Mouse (Mus musculus) Patski (cell line): ENCODE measurements at regions not wholly inside any gene's neighbourhood (a gene's known extent, or its start where the extent isn't known, plus 50 kb on each side); places are given as distances from the start of the nearest gene placed in this dataset.
A peak's percentile ranks its signal among the peaks of the same experiment; 100 is the strongest.

Source experiments
- ATAC-seq: fragments of 100-300 bp; one replicate; pipeline ENCODE4 v1.8.0; 2021
- CTCF ChIA-PET: fragments of 350-600 bp; sonication (Branson Sonifier 250); formaldehyde crosslinking; loops from one replicate; lab custom pipeline; 2022; ENCODE audit warnings: inconsistent platforms; lab: Charles Lee
- POLR2A ChIA-PET: fragments of 350-600 bp; sonication (Branson Sonifier 250); formaldehyde crosslinking; loops from one replicate; lab custom pipeline; 2022; ENCODE audit warnings: antibody characterized with exemption, inconsistent platforms; lab: Charles Lee
- DNase-seq: peaks from one replicate; pipeline ENCODE4 v3.0.0-alpha.2; 2011; ENCODE audit warnings: low read depth, low spot score
- H3K27me3 ChIP-seq: fragments of 371-371 bp; one replicate; pipeline ENCODE4 v1.5.1; 2021
- CTCF ChIP-seq: fragments of 100-300 bp; IDR thresholded peaks from one replicate; pipeline ENCODE4 v1.5.1; 2021
- in situ Hi-C: fragments of 300-500 bp; cut with MboI; formaldehyde crosslinking; loops from 3 replicates; pipeline ENCODE4 v1.11.1; 2018; ENCODE audit warnings: low pct_unique_long_range_greater_than_20kb, mixed read lengths

- ATAC-seq (no peak), DNase-seq (no peak)
- POLR2A ChIA-PET, result no interaction called here
- no peaks in the 10 kb centered on the region for H3K27me3 ChIP-seq
- CTCF ChIA-PET, result no interaction called here
- in situ Hi-C loops, result no loop called here
- TF ChIP-seq CTCF, result no peak
Observed at GRCm38 (mm10) chr10:17288231-17288630, 434.8 kb upstream of the Cited2 start.

- DNase-seq (no peak), ATAC-seq (no peak)
- in situ Hi-C loops, result no loop called here
- TF ChIP-seq CTCF, result no peak
- ChIA-PET POLR2A (no interaction called here), CTCF (no interaction called here)
- H3K27me3 ChIP-seq, result no peaks in the 10 kb centered on the region
Observed at GRCm38 (mm10) chr10:17292331-17292730, 430.7 kb upstream of the Cited2 start.

- ChIA-PET CTCF (no interaction called here), POLR2A (no interaction called here)
- in situ Hi-C loops, result no loop called here
- DNase-seq, result no peak
- TF ChIP-seq CTCF, result no peak
- no peaks in the 10 kb centered on the region for H3K27me3 ChIP-seq
- no peak for ATAC-seq
Observed at GRCm38 (mm10) chr10:17294440-17294839, 428.6 kb upstream of the Cited2 start.

- no peak for TF ChIP-seq CTCF
- CTCF ChIA-PET, result no interaction called here
- DNase-seq (no peak), ATAC-seq (no peak)
- POLR2A ChIA-PET, result no interaction called here
- in situ Hi-C loops, result no loop called here
- H3K27me3 ChIP-seq, result no peaks in the 10 kb centered on the region
Observed at GRCm38 (mm10) chr10:17295157-17295556, 427.9 kb upstream of the Cited2 start.

- ATAC-seq (peak; percentile 78), DNase-seq (peak; percentile 24)
- in situ Hi-C loops, result no loop called here
- POLR2A ChIA-PET, result interaction anchor here (0.6 kb wide), 1 partner anchor 633 kb away, joined by 3 read pairs; no protein-coding TSS in a partner anchor
- TF ChIP-seq CTCF, result no peak
- CTCF ChIA-PET, result interaction anchor here (0.7 to 2.0 kb wide), 5 partner anchors 9 to 243 kb away, joined by 3 to 6 read pairs (median 4); no protein-coding TSS in a partner anchor
- no peaks in the 10 kb centered on the region for H3K27me3 ChIP-seq
Observed at GRCm38 (mm10) chr10:17299600-17299999, 423.4 kb upstream of the Cited2 start.

- in situ Hi-C loops, result no loop called here
- ATAC-seq (no peak), DNase-seq (no peak)
- CTCF ChIA-PET, result no interaction called here
- POLR2A ChIA-PET, result no interaction called here
- no peaks in the 10 kb centered on the region for H3K27me3 ChIP-seq
- TF ChIP-seq CTCF, result no peak
Observed at GRCm38 (mm10) chr10:17326724-17327123, 396.3 kb upstream of the Cited2 start.

- CTCF ChIA-PET, result interaction anchor here (1.5 kb wide), 1 partner anchor 32 kb away, joined by 4 read pairs; no protein-coding TSS in a partner anchor
- POLR2A ChIA-PET, result interaction anchor here (0.7 kb wide), 1 partner anchor 37 kb away, joined by 3 read pairs; no protein-coding TSS in a partner anchor
Observed at GRCm38 (mm10) chr10:17330904-17331606, 392.0 kb upstream of the Cited2 start.

GRCm38 (mm10) chr10:17331607-17332008 is 391.4 kb upstream of the Cited2 start:
- H3K27me3 ChIP-seq, result no peaks in the 10 kb centered on the region
- ChIA-PET POLR2A (interaction anchor here (0.7 kb wide), 1 partner anchor 37 kb away, joined by 3 read pairs; no protein-coding TSS in a partner anchor), CTCF (no interaction called here)
- DNase-seq, result no peak
- TF ChIP-seq CTCF, result no peak
- ATAC-seq, result no peak
- in situ Hi-C loops, result no loop called here

More at GRCm38 (mm10) chr10:17330904-17331606, 392.0 kb upstream of the Cited2 start:
- DNase-seq, result no peak
- no peak for TF ChIP-seq CTCF
- no peaks in the 10 kb centered on the region for H3K27me3 ChIP-seq
- in situ Hi-C loops, result no loop called here
- peak; percentile 87 for ATAC-seq

- no peak for TF ChIP-seq CTCF
- in situ Hi-C loops, result no loop called here
- ChIA-PET CTCF (no interaction called here), POLR2A (interaction anchor here (0.7 kb wide), 1 partner anchor 36 kb away, joined by 3 read pairs; no protein-coding TSS in a partner anchor)
- no peak for ATAC-seq
- no peak for DNase-seq
- H3K27me3 ChIP-seq, result no peaks in the 10 kb centered on the region
Observed at GRCm38 (mm10) chr10:17332025-17332767, 390.8 kb upstream of the Cited2 start.

- no peaks in the 10 kb centered on the region for H3K27me3 ChIP-seq
- in situ Hi-C loops, result no loop called here
- DNase-seq, result no peak
- ChIA-PET CTCF (no interaction called here), POLR2A (interaction anchor here (0.7 kb wide), 1 partner anchor 350 kb away, joined by 3 read pairs; no protein-coding TSS in a partner anchor)
- ATAC-seq, result no peak
- no peak for TF ChIP-seq CTCF
Observed at GRCm38 (mm10) chr10:17332986-17333385, 390.0 kb upstream of the Cited2 start.

GRCm38 (mm10) chr10:17333676-17334075 is 389.3 kb upstream of the Cited2 start:
- ChIA-PET POLR2A (no interaction called here), CTCF (no interaction called here)
- no peak for TF ChIP-seq CTCF
- no peak for ATAC-seq
- in situ Hi-C loops, result no loop called here
- no peak for DNase-seq
- H3K27me3 ChIP-seq, result no peaks in the 10 kb centered on the region
